Mouse (Mus musculus) heart, embryonic 16.5 days (tissue): ENCODE measurements around the gene Olfr1472. TPM values are rescaled to one million over a fixed set of nuclear protein-coding genes. Genes with fewer than 3 reads are reported as not detected.
"Not testable (repeated sequence)": the region's sequence is repeated elsewhere in the genome, so short reads cannot be mapped to it uniquely, and the experiment has no call there.

Source experiments
- ATAC-seq: fragments of 200-750 bp; cut with Nextera tagmentation; replicated peaks from 2 replicates; pipeline ENCODE4 v1.8.0; 2017; ENCODE audit warnings: moderate number of reproducible peaks; ENCODE audit not compliant: insufficient read depth, low FRiP score; ENCODE audit errors: extremely low read depth
- H3K27ac ChIP-seq: fragments of 300-500 bp; sonication (generic); 2 replicates; pipeline ENCODE4 v1.5.1; 2014; ENCODE audit warnings: mild to moderate bottlenecking, low read length, control low read depth, moderate library complexity
- H3K27me3 ChIP-seq: fragments of 300-500 bp; sonication (generic); 2 replicates; pipeline ENCODE4 v1.6.1; 2014; ENCODE audit warnings: low read length, mixed read lengths; ENCODE audit not compliant: control insufficient read depth, insufficient read depth
- H3K36me3 ChIP-seq: fragments of 300-500 bp; sonication (generic); 2 replicates; pipeline ENCODE4 v1.6.1; 2014; ENCODE audit not compliant: control insufficient read depth, insufficient read depth
- H3K4me1 ChIP-seq: fragments of 300-500 bp; sonication (generic); 2 replicates; pipeline ENCODE4 v1.6.1; 2014; ENCODE audit warnings: low read length, mixed read lengths; ENCODE audit not compliant: control insufficient read depth, insufficient read depth
- H3K4me2 ChIP-seq: fragments of 300-500 bp; sonication (generic); 2 replicates; pipeline ENCODE4 v1.6.1; 2014; ENCODE audit warnings: low read depth, mild to moderate bottlenecking, control low read depth, low read length
- H3K4me3 ChIP-seq: fragments of 300-500 bp; sonication (generic); 2 replicates; pipeline ENCODE4 v1.5.1; 2014; ENCODE audit warnings: mild to moderate bottlenecking, control low read depth, low read length
- H3K9ac ChIP-seq: fragments of 300-500 bp; sonication (generic); 2 replicates; pipeline ENCODE4 v1.6.1; 2014; ENCODE audit warnings: low read length, control low read depth
- H3K9me3 ChIP-seq: fragments of 300-500 bp; sonication (generic); replicated peaks from 2 replicates; pipeline ENCODE4 v1.6.1; 2016; ENCODE audit warnings: low read length; ENCODE audit not compliant: control insufficient read depth
- WGBS: fragments of 180-500 bp; shearing (Covaris S2); extraction: QIAGEN DNeasy Blood & Tissue Kit; methylation state at CpG from one replicate; pipeline ENCODE4 v1.1.7; 2014; 5-methylcytosine and 5-hydroxymethylcytosine counted together
- polyA plus RNA-seq: library from polyadenylated mRNA; unstranded; fragments of >200 nt; fragmentation: Nextera tagmentation; extraction: Ambion mirVana; gene quantifications from 2 replicates; pipeline ENCODE4 v1.2.1, GENCODE M21; 2015

The Olfr1472 gene
- polyA plus RNA-seq = not detected in 2 replicates

DNA sequence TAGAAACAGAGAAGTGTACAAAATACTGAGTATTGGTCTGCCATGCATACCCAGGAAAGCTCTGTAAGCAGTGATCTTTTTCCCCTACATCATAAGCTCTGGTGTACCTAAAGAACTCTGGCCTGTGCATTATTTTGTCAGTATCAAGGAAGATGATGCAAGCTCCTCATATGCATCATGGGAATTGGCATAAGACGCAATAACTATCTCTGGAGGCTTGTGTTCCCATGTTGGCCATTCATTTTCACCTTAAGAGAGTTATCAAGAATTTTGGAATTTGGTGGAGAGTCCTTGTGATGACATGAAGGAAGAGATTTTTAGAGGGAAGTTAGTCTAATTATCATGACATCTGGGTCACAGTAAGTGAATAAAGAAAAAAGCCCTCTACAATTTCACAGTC, at the start of gene Olfr1472:
Olfr1472 (minus strand) TSS at position 101 of the 400 bp plus-strand sequence.
- H3K4me3 ChIP-seq = no peak within 1 kb of the TSS
- no peak within 1 kb of the TSS for H3K9ac ChIP-seq
- no peaks in the 10 kb centered on the region for H3K4me1 ChIP-seq
- no peaks in the 10 kb centered on the region for H3K9me3 ChIP-seq
- no peaks in the 10 kb centered on the region for H3K27me3 ChIP-seq
- 66% methylated on average over 1 of the region's 1 CpGs for WGBS
- H3K27ac ChIP-seq = no peak within 1 kb of the TSS
- no peak for ATAC-seq
- H3K36me3 ChIP-seq = no peaks in the 10 kb centered on the region
- H3K4me2 ChIP-seq = no peak within 1 kb of the TSS

DNA sequence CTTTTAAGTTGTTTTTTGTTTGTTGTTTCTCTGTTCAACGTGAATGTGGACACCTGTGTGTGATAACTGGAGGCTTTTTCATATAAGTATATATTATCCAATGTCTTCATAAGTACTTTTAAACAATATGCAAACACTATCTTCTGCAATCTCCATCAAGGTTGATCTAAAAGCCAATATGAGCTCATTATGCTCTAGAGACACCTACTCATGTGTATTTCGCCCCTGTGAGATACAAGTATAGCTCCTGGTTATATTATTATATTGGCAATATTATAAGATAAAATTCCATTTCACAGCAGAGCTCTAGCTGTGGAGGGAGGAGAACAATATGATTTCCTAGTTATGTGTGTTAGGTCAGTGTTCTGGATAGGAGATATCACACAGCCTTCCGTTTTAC, 44.4 kb upstream of the Olfr1472 start, which contains the start of gene Olfr1477:
Olfr1477 (plus strand) TSS at position 301 of the 400 bp plus-strand sequence.
- ATAC-seq = no peak
- Histone ChIP-seq H3K27me3 (no peaks in the 10 kb centered on the region), H3K4me3 (no peak within 1 kb of the TSS), H3K9ac (no peak within 1 kb of the TSS), H3K27ac (no peak within 1 kb of the TSS), H3K4me1 (no peaks in the 10 kb centered on the region), H3K36me3 (no peaks in the 10 kb centered on the region), H3K9me3 (no peaks in the 10 kb centered on the region; the same call in 1 of the 2 replicates), H3K4me2 (no peak within 1 kb of the TSS)
- 56% methylated on average over 3 of the region's 3 CpGs for WGBS

DNA sequence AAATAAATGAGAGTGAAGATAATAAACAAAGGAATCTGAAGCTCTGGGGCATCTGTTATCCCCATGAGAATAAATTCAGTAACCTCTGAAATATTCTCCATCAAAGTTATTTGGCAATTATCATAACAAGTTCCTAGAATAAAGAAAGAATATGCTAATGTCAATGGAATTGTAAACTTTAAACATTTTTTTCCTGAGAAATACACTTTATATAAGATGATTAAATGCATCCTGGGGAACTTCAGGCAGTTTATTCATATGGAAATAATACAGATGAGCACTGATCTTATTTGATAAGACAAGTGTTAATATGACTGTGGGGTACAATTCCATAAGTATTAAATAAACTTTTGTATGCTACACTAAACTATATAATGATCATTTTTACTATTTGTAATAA, 24.2 kb upstream of the Olfr1472 start, which contains the start of gene Olfr1475:
Olfr1475 (minus strand) TSS at position 101 of the 400 bp plus-strand sequence.
- no peak within 1 kb of the TSS for H3K9ac ChIP-seq
- no peak for ATAC-seq
- no peaks in the 10 kb centered on the region for H3K9me3 ChIP-seq
- H3K4me2 ChIP-seq = no peak within 1 kb of the TSS
- H3K27ac ChIP-seq = no peak within 1 kb of the TSS
- H3K4me3 ChIP-seq = no peak within 1 kb of the TSS
- H3K4me1 ChIP-seq = no peaks in the 10 kb centered on the region
- no peaks in the 10 kb centered on the region for H3K27me3 ChIP-seq
- no peaks in the 10 kb centered on the region for H3K36me3 ChIP-seq

DNA sequence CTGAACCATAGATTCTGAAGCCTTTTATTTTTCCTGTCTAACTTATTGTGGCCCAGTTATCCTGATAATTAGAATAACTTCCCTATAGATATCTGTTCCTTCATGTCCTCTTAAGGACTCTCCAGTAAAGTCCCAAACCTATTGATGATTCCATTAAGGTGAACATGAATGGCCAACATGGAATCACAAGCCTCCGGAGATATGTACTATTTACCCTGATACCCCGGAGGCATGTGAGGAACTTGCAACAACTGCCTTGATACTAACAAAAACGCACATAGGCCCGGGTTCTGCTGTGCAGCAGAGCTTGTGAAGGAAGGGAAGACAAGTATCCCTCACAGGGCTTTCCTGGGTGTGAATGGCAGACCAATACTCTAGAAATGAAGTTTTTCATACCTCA, 13.4 kb upstream of the Olfr1472 start, which contains the start of gene Olfr1474:
Olfr1474 (plus strand) TSS at position 301 of the 400 bp plus-strand sequence.
- H3K4me2 ChIP-seq, H3K27ac ChIP-seq, H3K9ac ChIP-seq, H3K36me3 ChIP-seq, H3K9me3 ChIP-seq, H3K27me3 ChIP-seq, ATAC-seq, H3K4me3 ChIP-seq, H3K4me1 ChIP-seq: not testable (repeated sequence)
- 77% methylated on average over 4 of the region's 4 CpGs for WGBS

DNA sequence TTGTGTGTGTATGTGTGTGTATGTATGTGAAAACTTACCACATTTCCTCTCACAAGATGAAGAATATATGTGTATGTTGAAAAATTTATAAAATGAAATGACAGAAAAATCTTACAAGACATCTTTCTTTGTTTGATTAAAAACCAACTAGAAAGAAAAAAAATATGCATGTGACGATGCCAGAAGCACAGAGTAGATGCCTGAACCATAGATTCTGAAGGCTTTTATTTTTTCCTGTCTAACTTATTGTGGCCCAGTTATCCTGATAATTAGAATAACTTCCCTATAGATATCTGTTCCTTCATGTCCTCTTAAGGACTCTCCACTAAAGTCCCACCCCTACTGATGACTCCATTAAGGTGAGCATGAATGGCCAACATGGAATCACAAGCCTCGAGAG, 12.8 kb downstream of the Olfr1472 start, which contains the start of gene Olfr1471:
Olfr1471 (plus strand) TSS at position 301 of the 400 bp plus-strand sequence.
- 64% methylated on average over 2 of the region's 2 CpGs for WGBS
- H3K4me1 ChIP-seq, H3K9ac ChIP-seq, H3K27ac ChIP-seq, H3K4me2 ChIP-seq, H3K27me3 ChIP-seq, H3K9me3 ChIP-seq, H3K36me3 ChIP-seq, H3K4me3 ChIP-seq, ATAC-seq: not testable (repeated sequence)

DNA sequence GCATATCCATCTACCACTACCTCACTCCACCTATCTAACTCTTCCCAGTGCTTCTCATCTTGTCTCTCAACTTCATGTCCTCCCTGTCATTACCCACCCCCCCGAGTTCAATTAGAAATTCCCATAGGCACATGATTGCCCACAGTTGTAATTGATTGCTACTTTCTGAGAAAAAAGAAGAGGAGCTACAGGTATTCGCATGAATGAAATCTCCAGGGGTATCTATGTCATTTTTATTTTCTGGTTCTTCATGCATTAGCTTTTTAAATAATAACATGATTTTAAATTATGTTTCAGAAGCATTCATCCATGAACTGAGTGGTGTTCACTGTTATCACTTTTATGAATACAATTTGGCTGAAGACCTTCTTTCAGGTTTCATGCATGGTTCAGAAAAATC, 48.3 kb downstream of the Olfr1472 start, which contains the start of gene Olfr1469:
Olfr1469 (plus strand) TSS at position 301 of the 400 bp plus-strand sequence.
- ATAC-seq = no peak
- Histone ChIP-seq H3K4me2 (no peak within 1 kb of the TSS), H3K27me3 (no peaks in the 10 kb centered on the region), H3K9ac (no peak within 1 kb of the TSS), H3K4me3 (no peak within 1 kb of the TSS), H3K9me3 (no peaks in the 10 kb centered on the region; the same call in 1 of the 2 replicates), H3K4me1 (no peaks in the 10 kb centered on the region), H3K27ac (no peak within 1 kb of the TSS), H3K36me3 (no peaks in the 10 kb centered on the region)
- 65% methylated on average over 2 of the region's 2 CpGs for WGBS

Other genes starting within 250 kb of the Olfr1472 start
- not detected in 2 replicates for gene Olfr1463, start 224.8 kb downstream of the Olfr1472 start, polyA plus RNA-seq
- not detected in 2 replicates for gene Olfr1465, start 140.5 kb downstream of the Olfr1472 start, polyA plus RNA-seq
- gene Olfr1466, start 117.2 kb downstream of the Olfr1472 start, polyA plus RNA-seq = not detected in 2 replicates
- not detected in 2 replicates for gene Olfr1467, start 93.8 kb downstream of the Olfr1472 start, polyA plus RNA-seq
- not detected in 2 replicates for gene Olfr1469, start 48.2 kb downstream of the Olfr1472 start, polyA plus RNA-seq
- not detected in 2 replicates for gene Olfr1471, start 12.7 kb downstream of the Olfr1472 start, polyA plus RNA-seq
- gene Olfr1474, start 13.5 kb upstream of the Olfr1472 start, polyA plus RNA-seq = not detected in 2 replicates
- not detected in 2 replicates for gene Olfr1475, start 24.1 kb upstream of the Olfr1472 start, polyA plus RNA-seq
- gene Olfr1477, start 44.5 kb upstream of the Olfr1472 start, polyA plus RNA-seq = not detected in 2 replicates
- not detected in 2 replicates for gene Olfr1480, start 71.8 kb upstream of the Olfr1472 start, polyA plus RNA-seq
- not detected in 2 replicates for gene Olfr1484, start 127.4 kb upstream of the Olfr1472 start, polyA plus RNA-seq
- gene Olfr1487, start 161.3 kb upstream of the Olfr1472 start, polyA plus RNA-seq = not detected in 2 replicates
- gene Olfr1489, start 175.5 kb upstream of the Olfr1472 start, polyA plus RNA-seq = not detected in 2 replicates
- gene Olfr1490, start 195.0 kb upstream of the Olfr1472 start, polyA plus RNA-seq = not detected in 2 replicates
- gene Olfr1491, start 241.2 kb upstream of the Olfr1472 start, polyA plus RNA-seq = not detected in 2 replicates